Mouse (Mus musculus): ENCODE data around the gene 9930111J21Rik2. TPM values are rescaled to one million over a fixed set of nuclear protein-coding genes. Genes with fewer than 3 reads are reported as not detected.
"Not testable (repeated sequence)": the region's sequence is repeated elsewhere in the genome, so short reads cannot be mapped to it uniquely, and the experiment has no call there.

9930111J21Rik2 gene
- polyA plus RNA-seq (2021) = 0.86 TPM

DNA sequence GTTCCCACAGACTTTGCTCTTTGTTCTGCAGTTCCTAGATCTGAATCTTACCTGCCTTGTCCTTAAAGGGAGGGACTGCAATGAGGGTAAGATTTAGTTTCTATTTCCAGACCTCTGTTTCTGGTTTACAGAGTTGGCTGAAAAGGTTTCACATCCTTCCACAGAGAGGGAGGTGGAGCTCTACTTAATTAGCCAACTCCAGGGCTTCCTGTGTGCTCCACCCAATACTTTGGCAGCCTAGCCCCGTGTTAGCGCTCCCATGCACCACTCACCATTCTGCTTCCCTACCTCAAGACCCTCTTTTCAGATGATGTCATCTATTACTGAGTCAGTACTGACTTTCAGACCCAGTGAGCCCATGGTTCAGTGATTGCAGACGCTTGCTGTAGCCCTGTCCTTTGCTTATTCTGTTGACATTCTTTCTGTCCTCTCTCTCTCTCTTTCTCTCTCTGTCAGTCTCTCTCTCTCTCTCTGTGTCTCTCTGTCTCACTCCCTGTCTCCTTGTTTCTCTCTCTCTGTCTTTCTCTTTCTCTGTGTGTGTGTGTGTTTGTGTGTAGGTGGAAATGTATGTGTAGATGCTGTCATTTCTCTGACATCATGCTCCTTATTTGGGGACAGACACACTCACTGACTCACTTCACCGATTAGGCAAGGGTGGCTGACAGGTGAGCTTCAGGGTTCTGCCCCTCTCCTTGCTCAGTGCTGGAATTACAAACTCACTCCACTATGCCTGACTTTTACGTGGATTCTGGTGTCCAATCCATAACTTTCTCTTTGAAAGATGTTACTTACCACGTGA, at the start of gene 9930111J21Rik2:
TSS of gene 9930111J21Rik2 (minus strand) at position 150 of the 799 bp plus-strand sequence.
- CTCF ChIA-PET; DNase-seq (ENCODE audit: low read depth, low spot score); POLR2A ChIA-PET; ATAC-seq; in situ Hi-C loops (cut with MboI; ENCODE audit: low pct_unique_long_range_greater_than_20kb); H3K27me3 ChIP-seq: not testable (repeated sequence)

DNA sequence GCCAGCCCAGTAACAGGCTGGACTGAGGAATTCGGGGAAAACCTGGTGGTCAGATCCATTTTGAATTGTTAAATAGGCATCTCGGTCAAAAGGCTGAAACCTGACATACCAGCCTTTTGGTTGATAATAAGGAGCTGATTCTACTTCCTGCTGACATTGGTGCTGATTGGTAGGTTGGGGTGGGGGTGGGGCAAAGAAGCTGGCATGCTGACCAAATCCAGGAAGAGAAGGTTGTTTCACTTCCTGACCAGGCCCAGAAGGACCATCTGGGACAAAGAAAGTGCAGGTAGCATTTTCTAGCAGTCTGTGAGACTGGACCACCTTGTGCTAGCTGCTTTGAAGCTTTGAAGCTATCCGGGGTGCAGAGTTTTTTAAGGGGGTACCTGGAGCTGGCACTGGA, 49.4 kb upstream of the 9930111J21Rik2 start:
- ChIA-PET CTCF (interaction anchor here (1.7 to 2.4 kb wide), 4 partner anchors 9 to 241 kb away, joined by 3 to 10 read pairs (median 8); no protein-coding TSS in a partner anchor), POLR2A (interaction anchor here (1.0 kb wide), 1 partner anchor 15 kb away, joined by 3 read pairs; no protein-coding TSS in a partner anchor)
- ATAC-seq (no peak), DNase-seq (ENCODE audit: low read depth, low spot score) (no peak)
- TF ChIP-seq CTCF (IDR thresholded peaks at IDR 0.05) = no peak
- in situ Hi-C loops (cut with MboI; ENCODE audit: low pct_unique_long_range_greater_than_20kb) = no loop called here
- no peaks in the 10 kb centered on the region for H3K27me3 ChIP-seq

DNA sequence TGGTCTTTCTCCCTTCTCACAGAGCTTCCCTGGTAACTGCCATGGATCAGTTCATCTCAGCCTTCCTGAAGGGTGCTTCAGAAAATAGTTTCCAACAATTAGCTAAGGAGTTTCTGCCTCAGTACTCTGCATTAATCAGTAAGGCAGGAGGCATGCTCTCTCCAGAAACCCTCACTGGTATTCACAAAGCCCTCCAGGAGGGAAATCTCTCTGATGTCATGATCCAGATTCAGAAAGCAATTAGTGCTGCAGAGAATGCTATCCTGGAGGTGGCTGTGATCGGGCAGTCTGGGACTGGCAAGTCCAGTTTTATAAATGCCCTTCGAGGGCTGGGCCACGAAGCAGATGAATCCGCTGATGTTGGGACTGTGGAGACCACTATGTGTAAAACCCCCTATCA, 44.3 kb upstream of the 9930111J21Rik2 start:
- in situ Hi-C loops (cut with MboI; ENCODE audit: low pct_unique_long_range_greater_than_20kb) = loop anchor here (5.0 kb wide), 2 partner anchors 223 to 298 kb away; partner anchors contain the start of gene Irgm1
- DNase-seq (ENCODE audit: low read depth, low spot score) (peak; percentile 82), ATAC-seq (peak; percentile 98)
- TF ChIP-seq CTCF (IDR thresholded peaks at IDR 0.05) = no peak
- ChIA-PET CTCF (interaction anchor here (0.6 to 2.7 kb wide), 8 partner anchors 13 to 236 kb away, joined by 3 to 7 read pairs (median 4); no protein-coding TSS in a partner anchor), POLR2A (no interaction called here)
- H3K27me3 ChIP-seq = no peaks in the 10 kb centered on the region

DNA sequence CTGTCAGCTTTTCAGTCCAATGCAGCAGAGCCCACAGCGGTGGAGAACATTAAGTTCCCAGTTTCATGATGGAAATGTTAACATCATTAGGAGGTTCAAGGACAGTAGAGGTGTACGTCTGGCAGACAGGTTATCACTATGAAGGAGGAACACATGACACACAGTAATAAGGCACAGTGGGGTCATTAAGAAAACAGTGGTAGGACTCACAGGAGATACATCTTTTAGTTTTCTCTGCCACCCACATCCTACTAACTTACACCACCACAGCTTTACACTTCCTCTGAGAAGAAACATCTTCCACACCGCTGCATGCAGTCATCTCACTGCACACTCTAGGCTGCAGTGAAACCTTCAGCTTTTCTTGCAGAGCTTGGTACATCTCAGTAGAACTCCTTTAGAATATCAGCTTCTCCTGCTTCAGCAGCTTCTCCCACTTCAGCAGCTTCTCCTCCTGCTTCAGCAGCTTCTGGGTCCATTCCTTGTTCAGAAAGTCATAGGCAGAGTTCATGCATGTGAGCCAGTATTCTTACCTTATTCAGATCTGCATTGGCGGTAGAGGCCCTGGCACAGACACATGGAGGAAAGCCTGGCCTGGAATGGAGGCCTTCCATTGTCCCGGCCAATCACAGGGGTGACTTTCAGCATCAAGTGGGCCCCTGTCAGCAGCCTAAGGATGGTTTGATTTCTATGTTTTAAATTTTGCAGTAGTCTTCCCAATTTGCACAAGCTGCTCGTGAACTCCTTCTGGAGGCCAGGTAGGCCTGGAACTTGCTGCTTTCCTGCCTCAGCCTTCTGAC, 43.0 kb upstream of the 9930111J21Rik2 start:
- no peaks in the 10 kb centered on the region for H3K27me3 ChIP-seq
- TF ChIP-seq CTCF (IDR thresholded peaks at IDR 0.05) = no peak
- in situ Hi-C loops (cut with MboI; ENCODE audit: low pct_unique_long_range_greater_than_20kb) = no loop called here
- DNase-seq (ENCODE audit: low read depth, low spot score) = no peak
- CTCF ChIA-PET = interaction anchor here (1.3 to 2.7 kb wide), 6 partner anchors 9 to 235 kb away, joined by 3 to 7 read pairs (median 4); no protein-coding TSS in a partner anchor
- ATAC-seq = no peak
- POLR2A ChIA-PET = interaction anchor here (0.6 kb wide), 1 partner anchor 211 kb away, joined by 7 read pairs; no protein-coding TSS in a partner anchor

DNA sequence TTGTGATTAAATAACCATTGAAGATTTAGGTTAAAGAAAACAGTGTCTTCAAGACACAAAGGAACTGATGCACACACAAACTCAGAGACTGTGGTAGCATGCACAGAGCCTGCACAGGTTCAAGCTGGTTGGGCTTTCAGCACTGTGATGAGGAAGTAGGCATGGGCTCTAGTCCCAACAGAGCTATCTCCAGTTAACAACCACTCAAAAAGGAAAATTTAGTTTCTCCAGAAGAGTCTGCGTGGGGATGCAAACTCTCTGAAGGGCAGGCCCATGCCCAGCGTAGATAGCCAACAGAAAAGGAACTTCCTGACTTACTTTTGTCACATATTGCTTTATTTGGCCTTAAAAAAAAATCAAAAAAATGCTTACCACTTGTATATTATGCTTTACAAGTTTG, 41.7 kb upstream of the 9930111J21Rik2 start:
- DNase-seq (ENCODE audit: low read depth, low spot score) (no peak), ATAC-seq (no peak)
- H3K27me3 ChIP-seq = no peaks in the 10 kb centered on the region
- TF ChIP-seq CTCF (IDR thresholded peaks at IDR 0.05) = no peak
- in situ Hi-C loops (cut with MboI; ENCODE audit: low pct_unique_long_range_greater_than_20kb) = no loop called here
- ChIA-PET CTCF (interaction anchor here (1.2 to 2.7 kb wide), 5 partner anchors 8 to 298 kb away, joined by 3 to 8 read pairs (median 4); no protein-coding TSS in a partner anchor), POLR2A (no interaction called here)

DNA sequence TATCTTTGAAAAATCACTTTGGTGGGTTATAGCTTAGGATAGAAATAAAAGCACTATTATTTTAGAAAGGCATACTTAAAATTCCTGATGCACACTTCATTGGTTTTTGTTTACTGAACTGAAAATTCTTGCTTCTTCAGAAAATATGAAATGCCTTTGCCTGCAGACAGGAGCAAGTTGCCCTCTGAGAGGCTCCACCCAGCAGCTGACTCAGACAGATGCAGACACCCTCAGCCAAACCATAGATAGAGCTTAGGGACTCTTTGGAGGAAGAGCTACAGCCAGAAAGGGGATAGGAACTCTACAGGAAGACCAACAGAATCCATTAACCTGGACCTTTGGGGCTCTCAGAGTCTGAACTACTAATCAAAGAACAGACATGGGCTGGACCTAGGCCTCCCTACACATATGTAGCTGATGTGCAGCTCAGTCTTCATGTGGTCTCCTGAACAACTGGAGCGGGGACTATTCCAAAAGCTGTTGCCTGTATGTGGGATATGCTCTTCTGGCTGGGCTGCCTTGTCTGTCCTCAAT, 41.1 kb upstream of the 9930111J21Rik2 start:
- ChIA-PET CTCF (interaction anchor here (0.9 to 1.9 kb wide), 11 partner anchors 9 to 316 kb away, joined by 3 to 8 read pairs (median 3); no protein-coding TSS in a partner anchor), POLR2A (no interaction called here)
- no peak for TF ChIP-seq CTCF (IDR thresholded peaks at IDR 0.05)
- H3K27me3 ChIP-seq = no peaks in the 10 kb centered on the region
- in situ Hi-C loops (cut with MboI; ENCODE audit: low pct_unique_long_range_greater_than_20kb) = no loop called here
- ATAC-seq (no peak), DNase-seq (ENCODE audit: low read depth, low spot score) (no peak)

DNA sequence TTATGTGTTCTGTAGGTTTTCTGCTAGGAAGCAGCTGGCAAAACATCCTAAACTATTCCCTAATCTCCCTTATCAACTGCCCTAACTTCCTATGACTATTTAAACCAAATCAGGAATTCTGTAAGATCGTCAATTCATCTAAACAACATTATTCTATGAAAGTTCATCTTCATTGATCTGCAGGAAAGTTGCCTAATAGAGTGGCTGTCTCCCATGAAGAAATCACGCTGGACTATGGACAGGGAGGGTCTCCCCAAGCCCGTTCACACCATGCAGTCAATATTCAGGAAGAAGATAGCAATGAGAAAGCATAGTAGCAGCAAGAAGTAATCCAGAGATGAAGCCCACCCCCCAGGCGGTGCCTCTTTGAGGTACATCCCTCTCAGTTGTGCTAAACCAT, 40.1 kb upstream of the 9930111J21Rik2 start:
- ATAC-seq (no peak), DNase-seq (ENCODE audit: low read depth, low spot score) (no peak)
- no peaks in the 10 kb centered on the region for H3K27me3 ChIP-seq
- ChIA-PET POLR2A (no interaction called here), CTCF (interaction anchor here (0.9 to 1.9 kb wide), 9 partner anchors 8 to 315 kb away, joined by 3 to 8 read pairs (median 3); partner anchors contain the start of gene Ifi47)
- in situ Hi-C loops (cut with MboI; ENCODE audit: low pct_unique_long_range_greater_than_20kb) = no loop called here
- no peak for TF ChIP-seq CTCF (IDR thresholded peaks at IDR 0.05)

DNA sequence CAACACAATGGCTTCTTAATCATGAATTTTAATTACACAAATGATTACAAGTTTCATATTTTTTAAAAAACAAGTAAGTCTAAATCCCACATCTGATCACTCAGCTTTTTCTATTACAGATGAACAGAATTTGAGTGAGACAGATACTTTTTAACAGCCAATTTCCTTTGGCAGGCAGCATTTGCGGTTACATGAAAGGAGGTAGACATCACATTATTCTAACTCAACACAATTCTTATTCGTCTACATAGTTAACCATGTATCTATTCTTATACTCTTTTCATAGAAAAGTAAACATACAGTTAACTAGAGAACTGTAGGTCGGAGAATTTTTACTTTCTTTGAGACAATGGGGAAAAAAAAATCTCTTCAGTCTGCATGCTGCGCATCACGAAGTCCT, 39.5 kb upstream of the 9930111J21Rik2 start:
- DNase-seq (ENCODE audit: low read depth, low spot score) (no peak), ATAC-seq (no peak)
- POLR2A ChIA-PET = no interaction called here
- no peaks in the 10 kb centered on the region for H3K27me3 ChIP-seq
- CTCF ChIA-PET = interaction anchor here (1.5 to 1.9 kb wide), 2 partner anchors 11 to 14 kb away, joined by 3 to 8 read pairs; partner anchors contain the start of gene Ifi47
- no peak for TF ChIP-seq CTCF (IDR thresholded peaks at IDR 0.05)
- in situ Hi-C loops (cut with MboI; ENCODE audit: low pct_unique_long_range_greater_than_20kb) = no loop called here

DNA sequence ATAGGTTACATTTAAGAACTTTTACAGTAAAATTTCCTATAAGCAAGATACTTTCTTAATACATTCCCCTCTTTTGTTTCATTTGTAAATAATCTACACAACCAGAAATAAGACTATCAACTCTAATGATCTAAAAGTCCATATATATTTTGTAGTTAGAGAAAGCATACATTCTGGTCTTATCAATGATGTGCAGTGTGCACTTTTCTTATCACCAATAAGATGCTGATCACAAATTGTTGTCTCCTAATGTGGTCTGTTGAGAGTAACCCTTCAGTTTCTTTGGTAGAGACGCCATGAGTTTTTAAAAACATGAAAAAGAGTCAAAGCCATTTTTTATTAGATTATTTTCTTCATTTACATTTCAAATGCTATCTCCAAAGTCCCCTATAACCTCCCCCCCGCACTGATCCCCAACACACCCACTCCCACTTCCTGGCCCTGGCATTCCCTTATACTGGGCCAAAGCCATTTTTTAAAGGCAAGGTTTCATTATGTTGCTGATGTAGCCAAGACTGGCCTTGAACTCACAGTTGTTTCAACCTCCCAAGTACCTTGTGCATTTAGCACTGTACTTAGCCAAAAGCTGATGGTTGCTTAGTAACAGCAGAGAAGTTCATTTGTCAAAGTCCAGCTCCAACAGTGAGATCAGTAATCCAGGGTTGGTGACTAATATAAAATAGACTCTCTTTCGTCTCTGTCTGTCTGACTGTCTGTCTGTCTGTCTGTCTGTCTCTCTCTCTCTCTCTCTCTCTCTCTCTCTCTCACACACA, 38.9 kb upstream of the 9930111J21Rik2 start:
- in situ Hi-C loops (cut with MboI; ENCODE audit: low pct_unique_long_range_greater_than_20kb) = loop anchor here (10.0 kb wide), 1 partner anchor 95 kb away; the partner anchor contains the start of genes Gm12185 and Tgtp1
- ChIA-PET POLR2A (interaction anchor here (0.6 kb wide), 1 partner anchor 216 kb away, joined by 3 read pairs; no protein-coding TSS in a partner anchor), CTCF (interaction anchor here (1.5 kb wide), 1 partner anchor 13 kb away, joined by 3 read pairs; the partner anchor contains the start of gene Ifi47)
- DNase-seq (ENCODE audit: low read depth, low spot score) = no peak
- no peak for ATAC-seq
- H3K27me3 ChIP-seq = no peaks in the 10 kb centered on the region
- no peak for TF ChIP-seq CTCF (IDR thresholded peaks at IDR 0.05)

Data from Patski (cell line).